ENCODE assay signal across 8 mouse cellular contexts in the genomic region with DNA sequence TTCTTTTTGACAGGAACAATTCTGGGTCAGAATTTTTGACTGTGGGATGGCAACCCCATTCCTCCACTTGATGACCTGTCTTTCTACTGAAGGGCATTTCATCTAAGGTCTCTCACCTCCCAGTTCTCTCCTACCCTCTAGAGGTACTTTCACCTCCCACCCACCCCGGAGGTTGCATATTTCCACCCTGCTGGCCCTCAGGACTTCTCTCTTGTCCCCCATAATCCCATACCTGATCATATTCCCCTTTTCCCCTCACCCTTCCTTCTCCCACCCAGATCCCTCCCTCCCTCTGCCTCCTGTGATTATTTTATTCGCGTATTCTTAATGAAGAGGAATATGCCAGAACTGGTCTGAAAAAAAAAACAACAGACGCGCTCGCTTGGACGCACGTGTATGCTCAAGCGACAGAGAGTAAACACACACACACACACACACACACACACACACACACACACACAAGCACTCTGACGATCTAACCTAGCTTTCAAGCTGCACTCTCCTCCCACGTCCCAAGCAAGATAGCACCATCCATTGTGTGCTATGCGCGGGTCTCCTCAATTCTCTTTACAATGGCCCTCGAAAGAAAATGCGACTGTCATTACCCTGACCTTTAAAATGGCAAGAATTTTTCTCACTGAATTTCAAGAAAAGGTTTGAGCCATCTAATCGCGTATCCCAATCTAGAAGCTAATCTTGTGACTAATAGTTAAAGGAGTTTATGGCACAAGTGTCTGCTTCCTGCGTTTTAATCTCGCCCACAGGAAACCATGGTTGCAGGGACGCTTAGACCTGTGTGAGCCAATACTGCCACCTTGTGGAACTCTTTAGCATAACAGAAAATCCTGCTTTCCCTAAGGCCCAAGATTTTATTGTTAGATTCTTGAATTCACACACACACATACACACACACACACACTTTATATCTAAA.
DNase-seq lines count a peak whose midpoint lies in the region; ATAC-seq lines count a peak whose summit lies in the region.

No protein-coding gene starts in this region.

- peak overlapping the region; percentile 66 for H3K4me2 ChIP-seq in stomach, embryonic 15.5 days

- intact Hi-C loops in left cerebral cortex, postnatal 36 days (cut with DNase I): loop anchor here (10.0 kb wide), 1 partner anchor 1395 kb away; the partner anchor contains the start of gene Grid2

- ATAC-seq in common myeloid progenitor, adult 5-6 weeks (replicated peaks; ENCODE audit: low read depth, poor library complexity, severe bottlenecking): peak; percentile 99
- peak; percentile 85 for ATAC-seq in granulocyte monocyte progenitor cell, adult 5-6 weeks (replicated peaks; ENCODE audit: poor library complexity, severe bottlenecking)
- ATAC-seq in stomach, embryonic 15.5 days (ENCODE audit: insufficient read depth, low FRiP score, low read depth): peak; percentile 53

- no peak overlapping the region for H3K9ac ChIP-seq in stomach, embryonic 15.5 days

- no peaks in the 10 kb centered on the region for H3K27me3 ChIP-seq in midbrain, embryonic 10.5 days (ENCODE audit: low read depth, poor library complexity, severe bottlenecking)
- H3K27me3 ChIP-seq in stomach, embryonic 15.5 days (replicated peaks): no peaks in the 10 kb centered on the region

- no peaks in the 10 kb centered on the region for H3K36me3 ChIP-seq in midbrain, embryonic 10.5 days
- no peaks in the 10 kb centered on the region for H3K36me3 ChIP-seq in stomach, embryonic 15.5 days

- H3K27ac ChIP-seq in midbrain, embryonic 10.5 days (replicated peaks): peak overlapping the region; percentile 77
- no peak overlapping the region for H3K27ac ChIP-seq in stomach, embryonic 15.5 days

- WGBS in midbrain, embryonic 10.5 days: 21% methylated on average over 20 of the region's 20 CpGs
- 8% methylated on average over 20 of the region's 20 CpGs for WGBS in stomach, embryonic 15.5 days

- peaks cover 43% of the 10 kb centered on the region for H3K4me1 ChIP-seq in midbrain, embryonic 10.5 days
- H3K4me1 ChIP-seq in stomach, embryonic 15.5 days: no peaks in the 10 kb centered on the region

- peak overlapping the region; percentile 49 for H3K4me3 ChIP-seq in midbrain, embryonic 10.5 days
- H3K4me3 ChIP-seq in stomach, embryonic 15.5 days (replicated peaks): peak overlapping the region; percentile 36

- no peaks in the 10 kb centered on the region for H3K9me3 ChIP-seq in midbrain, embryonic 10.5 days (replicated peaks)
- no peaks in the 10 kb centered on the region for H3K9me3 ChIP-seq in stomach, embryonic 15.5 days

- DNase-seq in urinary bladder, postnatal 25 days (ENCODE audit: low spot score): peak; percentile 35
- DNase-seq in urinary bladder, postnatal 4 days (ENCODE audit: low spot score in 2 of 2): no peak
- DNase-seq in kidney, adult 18-20 months: peak; percentile 28
- DNase-seq in left cerebral cortex, postnatal 36 days (ENCODE audit: low spot score in 2 of 2): peak; percentile 53 to 54
- peak; percentile 57 for DNase-seq in midbrain, embryonic 10.5 days (ENCODE audit: low spot score)

Comparison
In these comparisons a context has a peak if more than half of its experiments do, and no peak if none do; other contexts are left out.
1. DNase-seq: peak in urinary bladder, postnatal 25 days (single experiment), kidney, adult 18-20 months (single experiment), left cerebral cortex, postnatal 36 days (2 of 2) and midbrain, embryonic 10.5 days (single experiment); none in urinary bladder, postnatal 4 days (0 of 2).
2. Peak in every context shown above with its lines, with median percentiles within 50 percentile points of each other: ATAC-seq.